Mouse (Mus musculus) stomach, embryonic 14.5 days (tissue): ENCODE measurements around the gene Gm49711. TPM values are rescaled to one million over a fixed set of nuclear protein-coding genes. Genes with fewer than 3 reads are reported as not detected.
"Not testable (repeated sequence)": the region's sequence is repeated elsewhere in the genome, so short reads cannot be mapped to it uniquely, and the experiment has no call there.

ENCODE experiments used
- ATAC-seq: fragments of 200-750 bp; cut with Nextera tagmentation; 2 replicates; pipeline ENCODE4 v1.8.0; 2017; ENCODE audit warnings: low read depth, moderate TSS enrichment; ENCODE audit not compliant: insufficient number of reproducible peaks, insufficient read depth, low FRiP score
- H3K27ac ChIP-seq: fragments of 300-500 bp; sonication (generic); 2 replicates; pipeline ENCODE4 v1.5.1; 2014; ENCODE audit warnings: mild to moderate bottlenecking, low read length, moderate library complexity, mixed read lengths
- H3K27me3 ChIP-seq: fragments of 300-500 bp; sonication (generic); 2 replicates; pipeline ENCODE4 v1.6.1; 2014; ENCODE audit warnings: low read length, control low read depth, mixed read lengths; ENCODE audit not compliant: control insufficient read depth, insufficient read depth
- H3K36me3 ChIP-seq: fragments of 300-500 bp; sonication (generic); 2 replicates; pipeline ENCODE4 v1.6.1; 2014; ENCODE audit warnings: mild to moderate bottlenecking, control low read depth, low read length, moderate library complexity, mixed read lengths; ENCODE audit not compliant: control insufficient read depth, insufficient read depth
- H3K4me1 ChIP-seq: fragments of 300-500 bp; sonication (generic); 2 replicates; pipeline ENCODE4 v1.6.1; 2014; ENCODE audit warnings: low read length, control low read depth, mixed read lengths; ENCODE audit not compliant: control insufficient read depth, insufficient read depth
- H3K4me2 ChIP-seq: fragments of 300-500 bp; sonication (generic); replicated peaks from 2 replicates; pipeline ENCODE4 v1.6.1; 2014; ENCODE audit warnings: low read depth, low read length, control low read depth
- H3K4me3 ChIP-seq: fragments of 300-500 bp; sonication (generic); 2 replicates; pipeline ENCODE4 v1.5.1; 2014; ENCODE audit warnings: low read depth, low read length, control low read depth
- H3K9ac ChIP-seq: fragments of 300-500 bp; sonication (generic); replicated peaks from 2 replicates; pipeline ENCODE4 v1.6.1; 2014; ENCODE audit warnings: low read depth, mild to moderate bottlenecking, control low read depth, low read length, moderate library complexity, mixed read lengths
- H3K9me3 ChIP-seq: fragments of 300-500 bp; sonication (generic); 2 replicates; pipeline ENCODE4 v1.6.1; 2016; ENCODE audit warnings: low read depth, low read length, control low read depth; ENCODE audit not compliant: control insufficient read depth
- WGBS: fragments of 180-500 bp; shearing (Covaris S2); extraction: QIAGEN DNeasy Blood & Tissue Kit; methylation state at CpG from one replicate; pipeline ENCODE4 v1.1.7; 2014; 5-methylcytosine and 5-hydroxymethylcytosine counted together
- polyA plus RNA-seq: library from polyadenylated mRNA; unstranded; fragments of >200 nt; fragmentation: Nextera tagmentation; extraction: Ambion mirVana; gene quantifications from 2 replicates; pipeline ENCODE4 v1.2.1, GENCODE M21; 2014

Gene Gm49711
- polyA plus RNA-seq, 1 experiment from 2014 or later: not detected

GRCm38 (mm10) chr16:92083771-92084453 lies 25.8 kb downstream of the Gm49711 start:
- ATAC-seq: no peak
- Histone ChIP-seq H3K9ac (no peak overlapping the region), H3K36me3 (no peaks in the 10 kb centered on the region; the same call in 1 of the 2 replicates), H3K9me3 (no peaks in the 10 kb centered on the region), H3K27me3 (no peaks in the 10 kb centered on the region), H3K4me2 (no peak overlapping the region), H3K4me1 (no peaks in the 10 kb centered on the region), H3K27ac (no peak overlapping the region), H3K4me3 (no peak overlapping the region)
- WGBS: 82% methylated on average over 10 of the region's 10 CpGs

DNA sequence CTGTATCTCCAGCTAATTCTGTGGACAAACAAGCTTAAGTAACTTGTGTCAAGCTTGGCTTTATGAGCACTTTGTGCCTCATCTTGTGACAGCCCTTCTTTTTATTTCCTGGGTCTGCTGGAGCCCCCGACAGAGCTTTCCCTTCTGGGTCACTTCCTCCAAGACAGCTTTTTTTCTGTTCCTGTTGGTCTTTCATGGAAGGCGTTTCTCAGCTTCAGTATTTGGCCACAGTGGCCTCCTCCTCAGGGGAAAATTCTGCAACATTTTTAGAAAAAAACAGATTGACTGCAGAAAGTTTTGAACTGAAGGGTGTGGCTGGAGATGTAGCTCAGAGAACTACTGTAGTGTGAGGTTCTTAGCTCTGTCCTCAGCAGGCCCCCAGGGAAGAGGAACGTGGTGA lies 31.1 kb downstream of the Gm49711 start:
- H3K36me3 ChIP-seq: no peaks in the 10 kb centered on the region
- no peak overlapping the region for H3K4me2 ChIP-seq
- 70% methylated on average over 3 of the region's 3 CpGs for WGBS
- H3K27me3 ChIP-seq: no peaks in the 10 kb centered on the region
- no peak overlapping the region for H3K9ac ChIP-seq
- no peaks in the 10 kb centered on the region for H3K4me1 ChIP-seq
- H3K9me3 ChIP-seq: no peaks in the 10 kb centered on the region
- no peak overlapping the region for H3K4me3 ChIP-seq
- no peak for ATAC-seq
- H3K27ac ChIP-seq: no peak overlapping the region

GRCm38 (mm10) chr16:92091876-92092275 lies 33.8 kb downstream of the Gm49711 start:
- Histone ChIP-seq H3K27me3 (no peaks in the 10 kb centered on the region), H3K9me3 (no peaks in the 10 kb centered on the region), H3K4me1 (no peaks in the 10 kb centered on the region), H3K36me3 (no peaks in the 10 kb centered on the region), H3K9ac (no peak overlapping the region), H3K27ac (no peak overlapping the region), H3K4me2 (no peak overlapping the region), H3K4me3 (no peak overlapping the region)
- 82% methylated on average over 5 of the region's 5 CpGs for WGBS
- no peak for ATAC-seq

- no peak overlapping the region for H3K27ac ChIP-seq
- H3K4me2 ChIP-seq: no peak overlapping the region
- no peaks in the 10 kb centered on the region for H3K27me3 ChIP-seq
- no peaks in the 10 kb centered on the region for H3K9me3 ChIP-seq
- H3K36me3 ChIP-seq: no peaks in the 10 kb centered on the region; the same call in none of the 2 replicates
- no peak overlapping the region for H3K9ac ChIP-seq
- no peak overlapping the region for H3K4me3 ChIP-seq
- ATAC-seq: no peak
- 66% methylated on average over 10 of the region's 10 CpGs for WGBS
- H3K4me1 ChIP-seq: 0 out of 2 replicates have a peak, but pooled peaks cover 3% of the 10 kb centered on the region
Observed at GRCm38 (mm10) chr16:92098351-92099051, 40.4 kb downstream of the Gm49711 start.

DNA sequence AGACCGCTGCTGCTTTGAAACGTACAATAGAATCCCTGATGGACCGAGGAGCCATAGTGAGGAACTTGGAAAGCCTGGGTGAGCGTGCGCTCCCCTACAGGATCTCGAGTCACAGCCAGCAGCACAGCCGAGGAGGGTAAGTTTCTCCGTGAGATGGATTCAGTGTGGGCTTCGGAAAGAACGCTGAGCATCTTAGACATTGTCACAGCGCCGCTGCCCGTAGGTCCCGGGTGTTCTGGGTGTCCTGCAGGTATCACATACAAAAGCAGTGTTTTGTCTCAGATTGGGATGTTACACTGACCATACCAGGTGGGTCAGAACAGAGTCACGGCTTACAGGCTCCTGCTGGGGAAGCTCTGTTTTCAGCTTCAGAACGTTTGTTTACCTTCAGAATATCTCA lies 41.5 kb downstream of the Gm49711 start:
- WGBS: 77% methylated on average over 16 of the region's 16 CpGs
- ATAC-seq: no peak
- H3K9me3 ChIP-seq: no peaks in the 10 kb centered on the region
- no peak overlapping the region for H3K4me2 ChIP-seq
- H3K36me3 ChIP-seq: no peaks in the 10 kb centered on the region; the same call in none of the 2 replicates
- H3K27ac ChIP-seq: no peak overlapping the region
- H3K27me3 ChIP-seq: no peaks in the 10 kb centered on the region
- H3K4me3 ChIP-seq: no peak overlapping the region
- H3K9ac ChIP-seq: no peak overlapping the region
- H3K4me1 ChIP-seq: 0 out of 2 replicates have a peak, but pooled peaks cover 3% of the 10 kb centered on the region

- 0 out of 2 replicates have a peak, but pooled peaks cover 3% of the 10 kb centered on the region for H3K4me1 ChIP-seq
- no peaks in the 10 kb centered on the region for H3K9me3 ChIP-seq
- no peak for ATAC-seq
- H3K9ac ChIP-seq: no peak overlapping the region
- H3K4me2 ChIP-seq: no peak overlapping the region
- H3K27me3 ChIP-seq: no peaks in the 10 kb centered on the region
- no peak overlapping the region for H3K4me3 ChIP-seq
- WGBS: 75% methylated on average over 4 of the region's 4 CpGs
- no peak overlapping the region for H3K27ac ChIP-seq
- H3K36me3 ChIP-seq: no peaks in the 10 kb centered on the region; the same call in none of the 2 replicates
Observed at GRCm38 (mm10) chr16:92100111-92100510, 42.0 kb downstream of the Gm49711 start.

DNA sequence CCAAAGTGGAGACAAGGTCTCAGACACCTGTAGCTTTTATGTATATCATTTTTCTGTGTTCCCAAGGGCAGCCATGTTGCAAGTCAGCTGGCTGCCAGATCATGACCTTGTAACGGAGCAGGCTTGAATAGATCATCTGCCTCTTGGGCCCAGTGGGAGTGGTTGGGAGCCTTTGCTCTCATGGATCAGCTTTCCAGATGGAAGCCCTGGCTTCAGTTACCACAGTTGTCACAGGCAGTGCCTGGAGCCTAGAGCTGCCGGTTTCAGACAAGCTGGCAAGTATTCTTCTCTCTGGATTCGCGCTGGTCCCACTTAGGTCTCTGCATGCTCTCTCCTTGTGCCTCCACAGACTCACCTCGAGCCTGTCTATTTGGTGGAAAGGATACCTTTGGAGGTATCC lies 44.0 kb downstream of the Gm49711 start:
- Histone ChIP-seq H3K4me1 (0 out of 2 replicates have a peak, but pooled peaks cover 3% of the 10 kb centered on the region), H3K4me2 (no peak overlapping the region), H3K9ac (no peak overlapping the region), H3K4me3 (no peak overlapping the region), H3K27ac (no peak overlapping the region), H3K9me3 (no peaks in the 10 kb centered on the region), H3K27me3 (no peaks in the 10 kb centered on the region), H3K36me3 (no peaks in the 10 kb centered on the region; the same call in none of the 2 replicates)
- ATAC-seq: no peak
- WGBS: 84% methylated on average over 5 of the region's 5 CpGs

DNA sequence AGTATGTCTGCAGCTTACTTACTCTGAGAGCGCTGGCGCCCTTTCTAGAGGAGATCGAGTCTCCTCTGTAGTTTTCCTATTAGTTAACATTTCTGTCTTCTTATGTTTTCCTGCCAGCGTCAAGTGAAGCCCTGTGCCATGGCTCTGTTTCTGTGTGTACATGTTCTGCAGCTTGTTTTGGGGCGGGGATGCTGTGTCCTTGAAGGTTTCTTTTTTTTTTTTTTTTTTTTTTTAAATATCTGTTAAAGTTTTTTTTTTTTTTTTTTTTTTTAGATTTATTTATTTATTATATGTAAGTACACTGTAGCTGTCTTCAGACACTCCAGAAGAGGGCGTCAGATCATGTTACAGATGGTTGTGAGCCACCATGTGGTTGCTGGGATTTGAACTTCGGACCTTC lies 44.8 kb downstream of the Gm49711 start:
- not testable (repeated sequence) for H3K9me3 ChIP-seq, H3K9ac ChIP-seq, H3K4me2 ChIP-seq, H3K27ac ChIP-seq, H3K4me3 ChIP-seq, ATAC-seq, H3K36me3 ChIP-seq, H3K4me1 ChIP-seq, H3K27me3 ChIP-seq
- WGBS: 94% methylated on average over 6 of the region's 7 CpGs
